Mouse (Mus musculus) left cerebral cortex, postnatal 14 days (tissue): ENCODE data around the gene Wwtr1. TPM values are rescaled to one million over a fixed set of nuclear protein-coding genes. Genes with fewer than 3 reads are reported as not detected.
A peak's percentile ranks its signal among the peaks of the same experiment; 100 is the strongest.

Experiments used
- DNase-seq, 2 experiments: peaks; one replicate each; pipeline ENCODE4 v3.0.0; 2021 to 2022; ENCODE audit warnings: low spot score in 2 of 2, mixed read lengths in 1 of 2
- intact Hi-C: fragments of 180-260 bp; cut with DNase I; formaldehyde crosslinking; loops from one replicate; pipeline ENCODE4 v1.15.1; 2025
- total RNA-seq, 2 experiments: library from RNA; stranded (reverse); gene quantifications; 2 replicates each; pipeline ENCODE4 v1.2.3; 2021

Gene Wwtr1
- total RNA-seq, 2 experiments from 2014 or later, result 20.6 to 20.7 TPM

DNA sequence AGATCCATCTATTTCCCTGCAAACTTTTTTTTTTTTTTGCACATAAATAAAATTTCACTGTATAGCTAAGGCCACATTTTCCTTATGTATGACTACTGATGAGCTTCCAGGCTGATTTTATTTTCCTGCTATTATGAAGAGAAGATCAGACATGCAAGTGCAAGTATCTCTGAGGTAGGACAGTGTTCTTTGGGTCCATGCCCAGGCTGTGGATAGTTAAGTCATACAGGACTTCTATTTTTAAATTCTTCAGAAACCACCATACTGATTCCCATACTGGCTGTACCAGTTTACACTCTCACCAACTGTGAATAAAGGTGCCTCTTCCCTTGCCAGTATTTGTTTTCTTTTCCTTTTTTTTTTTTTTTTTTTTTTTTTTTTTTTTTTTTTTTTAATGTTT is 48.6 kb downstream of the Wwtr1 start:
- no peak for DNase-seq
- intact Hi-C loops, result no loop called here

DNA sequence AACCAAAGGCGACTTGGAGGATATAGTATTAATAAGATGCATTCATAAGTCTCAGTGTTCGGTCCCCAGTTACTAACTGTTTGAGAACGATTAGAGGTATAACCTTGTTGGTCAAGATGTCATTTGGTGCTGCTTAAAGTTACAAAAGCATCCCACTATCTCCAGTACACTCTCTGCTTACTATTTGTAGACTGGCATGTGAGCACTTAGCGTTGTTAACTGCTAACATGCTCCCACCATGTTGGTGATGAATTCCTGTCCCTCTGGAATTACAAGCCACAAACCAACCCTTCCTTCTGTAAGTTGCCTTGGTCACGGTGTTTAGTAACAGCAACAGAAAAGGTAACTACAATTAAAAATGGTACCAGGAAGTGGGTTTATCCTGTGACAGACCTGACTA is 52.6 kb downstream of the Wwtr1 start:
- intact Hi-C loops, result no loop called here
- DNase-seq, result no peak

GRCm38 (mm10) chr3:57521876-57522275 is 53.8 kb downstream of the Wwtr1 start:
- DNase-seq, result no peak
- intact Hi-C loops, result no loop called here

GRCm38 (mm10) chr3:57519995-57520394 is 55.7 kb downstream of the Wwtr1 start:
- DNase-seq, result no peak
- intact Hi-C loops, result loop anchor here (5.0 kb wide), 1 partner anchor 57 kb away; the partner anchor contains the start of gene Wwtr1

DNA sequence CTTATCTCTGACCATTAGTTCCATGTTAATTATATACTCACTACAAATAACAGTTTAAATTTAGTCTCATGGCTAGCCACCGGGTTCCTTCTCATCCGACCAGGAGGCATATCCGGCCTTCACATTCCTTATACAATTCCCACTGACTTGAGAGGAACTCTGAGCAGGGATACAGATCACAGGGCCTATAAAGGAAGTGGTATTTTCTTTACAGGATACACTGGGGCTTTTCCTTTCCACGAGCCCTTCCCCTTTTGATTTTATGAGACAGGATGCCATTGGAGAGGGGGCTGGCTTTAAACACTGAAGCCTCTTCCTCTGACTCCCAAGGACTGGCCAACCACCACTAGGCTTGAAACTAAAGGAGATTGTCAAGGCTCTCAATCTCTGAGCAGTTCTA is 59.6 kb downstream of the Wwtr1 start:
- intact Hi-C loops, result loop anchor here (5.0 kb wide), 1 partner anchor 61 kb away; the partner anchor contains the start of gene Wwtr1
- DNase-seq, result no peak

GRCm38 (mm10) chr3:57515044-57515443 is 60.7 kb downstream of the Wwtr1 start:
- intact Hi-C loops, result loop anchor here (5.0 kb wide), 1 partner anchor 62 kb away; the partner anchor contains the start of gene Wwtr1
- DNase-seq, result no peak

GRCm38 (mm10) chr3:57511816-57512586 is 63.7 kb downstream of the Wwtr1 start:
- intact Hi-C loops, result no loop called here
- peak; percentile 17 to 55 for DNase-seq

GRCm38 (mm10) chr3:57509945-57510675 is 65.6 kb downstream of the Wwtr1 start:
- no peak for DNase-seq
- intact Hi-C loops, result no loop called here

GRCm38 (mm10) chr3:57505991-57506390 is 69.7 kb downstream of the Wwtr1 start:
- intact Hi-C loops, result no loop called here
- DNase-seq, result peak in 1 of 2 experiments; percentile 12

DNA sequence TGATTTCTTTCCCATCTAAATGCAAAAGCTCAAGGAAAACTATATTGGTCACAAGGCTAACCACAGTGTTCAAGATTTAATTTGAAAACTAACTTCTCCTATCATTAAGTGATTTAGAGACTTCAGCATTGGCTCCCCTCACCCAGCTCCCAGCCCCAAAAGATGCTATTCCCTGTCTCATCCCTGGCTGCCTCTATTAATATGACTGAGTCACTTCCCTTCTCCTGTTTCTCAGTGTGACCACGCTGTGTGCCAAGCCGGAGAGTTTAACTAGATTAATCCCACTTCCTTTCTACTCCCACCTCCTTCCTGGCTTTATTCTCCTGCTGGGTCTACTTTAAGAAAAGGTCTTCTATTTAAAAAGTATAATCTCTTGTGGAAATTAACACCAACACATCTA is 71.0 kb downstream of the Wwtr1 start:
- intact Hi-C loops, result no loop called here
- DNase-seq, result peak; percentile 18 to 31

GRCm38 (mm10) chr3:57501596-57502220 is 74.0 kb downstream of the Wwtr1 start:
- intact Hi-C loops, result no loop called here
- no peak for DNase-seq

- intact Hi-C loops, result no loop called here
- no peak for DNase-seq
Measured at GRCm38 (mm10) chr3:57500846-57501245, 74.9 kb downstream of the Wwtr1 start.

GRCm38 (mm10) chr3:57497791-57498190 is 77.9 kb downstream of the Wwtr1 start:
- intact Hi-C loops, result no loop called here

DNA sequence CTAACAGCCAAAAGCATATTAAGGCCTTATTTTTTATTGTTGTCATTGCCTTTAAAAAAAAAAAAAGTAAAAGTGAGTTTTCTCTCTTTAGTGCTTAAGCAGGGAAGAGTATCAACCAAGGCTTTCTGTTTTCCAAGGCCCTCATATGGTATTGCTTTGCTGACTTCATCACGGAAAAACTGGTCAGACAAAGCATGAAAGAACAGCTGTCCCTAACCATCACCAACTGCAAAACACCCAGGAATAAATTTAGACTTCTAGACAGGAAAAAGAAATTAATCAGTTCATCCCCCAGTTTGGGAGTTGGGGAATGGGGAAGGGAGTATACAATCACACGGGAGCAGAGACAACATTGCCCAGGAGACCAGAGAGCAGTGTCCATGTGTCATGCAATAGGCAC is 79.3 kb downstream of the Wwtr1 start:
- intact Hi-C loops, result no loop called here
- no peak for DNase-seq

More at GRCm38 (mm10) chr3:57497791-57498190, 77.9 kb downstream of the Wwtr1 start:
- no peak for DNase-seq

DNA sequence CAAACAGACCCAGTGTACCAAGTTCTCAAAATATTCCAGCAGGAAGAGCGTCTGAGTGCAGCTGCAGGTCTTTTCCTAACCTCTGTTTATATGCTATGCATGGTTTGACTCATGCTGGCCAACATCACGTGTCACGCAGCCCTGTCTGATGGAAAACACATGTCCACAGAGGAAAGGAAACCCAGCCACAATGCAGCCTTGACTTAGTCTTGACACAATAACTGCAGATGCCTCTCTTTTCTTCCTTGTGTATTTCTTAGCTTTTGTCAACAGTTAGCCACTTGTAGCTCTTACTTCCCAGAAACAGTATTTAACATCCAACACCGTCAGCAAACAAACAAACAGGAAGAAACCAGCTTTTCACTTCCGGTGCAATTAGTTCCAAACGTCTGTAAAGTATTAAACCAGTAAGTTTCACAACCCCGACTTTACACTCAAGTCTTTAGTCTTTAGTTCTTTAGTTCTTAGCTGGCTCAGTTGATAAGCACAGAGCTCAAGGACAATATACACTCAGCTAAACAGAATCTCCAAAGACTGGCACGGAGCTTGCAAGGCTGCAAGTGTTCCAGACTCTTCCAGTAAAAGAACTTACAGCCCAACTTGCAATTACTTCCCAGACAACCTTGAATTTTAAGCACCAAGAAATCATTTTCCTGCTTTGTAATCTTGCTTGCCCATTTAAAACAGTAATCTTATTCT is 88.1 kb downstream of the Wwtr1 start:
- intact Hi-C loops, result no loop called here
- no peak for DNase-seq

DNA sequence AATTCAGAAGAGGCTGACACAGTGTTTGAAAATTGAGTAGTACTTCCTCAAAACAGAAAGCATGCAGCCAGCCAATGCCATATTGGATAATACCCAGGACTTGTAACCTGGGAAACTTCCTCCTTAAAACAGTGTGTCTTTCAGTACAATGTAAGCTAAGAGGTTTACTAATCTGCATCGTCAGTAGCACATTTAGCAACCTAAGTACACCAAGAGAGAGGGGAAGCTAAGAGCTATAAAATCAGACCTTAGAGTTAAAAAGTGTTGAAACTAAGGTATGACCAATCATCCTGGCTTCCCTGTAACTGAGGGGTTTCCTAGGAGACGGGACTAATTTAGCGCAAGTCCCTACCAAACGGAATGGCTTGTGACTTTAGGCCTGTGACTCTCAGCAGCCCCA is 89.6 kb downstream of the Wwtr1 start:
- no peak for DNase-seq
- intact Hi-C loops, result no loop called here

GRCm38 (mm10) chr3:57481981-57482380 is 93.7 kb downstream of the Wwtr1 start:
- no peak for DNase-seq
- intact Hi-C loops, result no loop called here

- intact Hi-C loops, result no loop called here
- peak in 1 of 2 experiments; percentile 27 for DNase-seq
Measured at GRCm38 (mm10) chr3:57480640-57481039, 95.1 kb downstream of the Wwtr1 start.

DNA sequence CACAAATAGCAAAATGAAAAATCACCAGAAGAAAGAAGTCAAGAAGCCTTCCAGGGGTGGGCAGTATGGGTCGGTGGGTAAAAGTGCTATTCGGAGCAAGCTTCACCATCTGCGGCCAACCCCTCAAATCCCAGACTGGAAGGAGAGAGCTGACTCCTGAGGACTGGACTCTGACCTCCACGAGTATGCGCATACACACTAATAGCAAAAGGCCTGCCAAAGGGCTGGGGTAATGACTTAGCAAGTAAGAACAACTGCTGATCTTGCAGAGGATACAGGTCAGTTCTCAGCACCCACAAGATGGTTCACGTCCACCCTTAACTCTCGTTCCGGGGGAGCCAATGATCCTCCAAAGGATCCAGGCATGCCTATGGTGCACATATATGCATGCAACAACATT is 101.3 kb downstream of the Wwtr1 start:
- intact Hi-C loops, result no loop called here

DNA sequence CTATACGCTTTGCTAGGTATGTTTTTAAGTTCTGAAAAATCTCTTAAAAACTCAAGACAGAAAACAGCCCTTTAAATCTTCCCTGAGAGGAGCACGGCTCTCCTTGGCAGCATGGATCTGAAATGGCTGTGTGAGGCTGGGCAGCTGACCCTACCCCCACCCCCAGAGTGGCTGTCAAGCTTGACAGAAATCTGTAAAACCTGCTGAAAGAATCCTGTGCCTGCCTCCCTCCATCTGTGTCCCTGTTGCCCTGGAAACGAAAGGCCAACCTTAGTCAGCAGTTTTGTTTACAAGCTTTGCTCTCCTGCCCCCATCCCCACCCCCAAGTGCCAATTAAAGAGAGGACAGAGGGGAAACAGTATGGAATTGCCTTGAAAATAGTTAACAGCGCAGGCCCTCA is 103.3 kb downstream of the Wwtr1 start:
- no peak for DNase-seq
- intact Hi-C loops, result no loop called here

More for the DNA sequence above, 101.3 kb downstream of the Wwtr1 start:
- DNase-seq, result no peak
